Mouse (Mus musculus): ENCODE data around the gene Ckap2. TPM values are rescaled to one million over a fixed set of nuclear protein-coding genes. Genes with fewer than 3 reads are reported as not detected.

Ckap2 gene
- 24.6 and 31.2 TPM in 2 replicates for polyA plus RNA-seq (2012; rRNA removed)

DNA sequence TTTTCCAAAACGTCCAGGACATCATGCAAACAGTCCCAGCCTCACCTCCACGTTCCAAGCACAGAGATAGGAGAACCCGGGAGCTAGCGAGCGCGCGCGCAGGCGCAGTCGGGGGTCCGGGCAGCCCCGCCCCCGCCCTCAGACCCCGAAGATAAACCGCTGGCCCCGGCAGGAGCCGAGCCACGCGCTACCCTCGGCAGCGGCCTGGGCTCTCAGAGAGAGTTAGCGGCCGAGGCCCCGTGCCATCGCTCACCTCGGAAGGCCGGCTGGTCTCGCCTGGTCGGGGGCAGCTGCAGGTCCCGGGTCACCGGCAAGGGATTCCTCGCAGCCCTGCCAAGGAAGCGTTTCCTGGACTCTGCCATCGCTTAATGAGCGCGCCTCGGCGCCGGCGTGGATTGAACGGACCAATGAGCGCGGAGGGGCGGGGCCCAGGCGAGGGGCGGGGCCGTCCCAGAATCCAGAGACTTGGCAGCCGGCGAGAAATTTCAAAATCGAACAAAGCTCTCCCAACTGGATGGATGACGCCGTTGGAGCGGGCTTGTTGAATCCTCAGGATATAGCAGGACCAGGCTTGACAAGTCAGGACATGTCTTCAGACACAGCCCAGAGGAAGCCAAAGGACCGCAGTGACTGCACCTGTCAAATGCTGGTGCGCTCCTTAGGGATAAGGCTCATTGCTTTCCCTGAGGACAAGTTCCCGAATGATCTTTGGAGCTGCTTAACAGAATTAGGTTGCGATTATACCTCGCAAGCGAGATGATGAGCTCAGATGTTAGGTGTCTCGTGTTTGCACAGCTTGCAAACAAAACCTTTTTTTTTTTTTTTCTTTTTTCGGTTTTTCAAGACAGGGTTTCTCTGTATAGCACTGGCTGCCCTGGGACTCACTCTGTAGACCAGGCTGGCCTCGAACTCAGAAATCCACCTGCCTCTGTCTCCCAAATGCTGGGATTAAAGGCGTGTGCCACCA lies at the start of gene Ckap2:
TSS of gene Ckap2 (minus strand) at position 389 of the 967 bp plus-strand sequence.

DNA sequence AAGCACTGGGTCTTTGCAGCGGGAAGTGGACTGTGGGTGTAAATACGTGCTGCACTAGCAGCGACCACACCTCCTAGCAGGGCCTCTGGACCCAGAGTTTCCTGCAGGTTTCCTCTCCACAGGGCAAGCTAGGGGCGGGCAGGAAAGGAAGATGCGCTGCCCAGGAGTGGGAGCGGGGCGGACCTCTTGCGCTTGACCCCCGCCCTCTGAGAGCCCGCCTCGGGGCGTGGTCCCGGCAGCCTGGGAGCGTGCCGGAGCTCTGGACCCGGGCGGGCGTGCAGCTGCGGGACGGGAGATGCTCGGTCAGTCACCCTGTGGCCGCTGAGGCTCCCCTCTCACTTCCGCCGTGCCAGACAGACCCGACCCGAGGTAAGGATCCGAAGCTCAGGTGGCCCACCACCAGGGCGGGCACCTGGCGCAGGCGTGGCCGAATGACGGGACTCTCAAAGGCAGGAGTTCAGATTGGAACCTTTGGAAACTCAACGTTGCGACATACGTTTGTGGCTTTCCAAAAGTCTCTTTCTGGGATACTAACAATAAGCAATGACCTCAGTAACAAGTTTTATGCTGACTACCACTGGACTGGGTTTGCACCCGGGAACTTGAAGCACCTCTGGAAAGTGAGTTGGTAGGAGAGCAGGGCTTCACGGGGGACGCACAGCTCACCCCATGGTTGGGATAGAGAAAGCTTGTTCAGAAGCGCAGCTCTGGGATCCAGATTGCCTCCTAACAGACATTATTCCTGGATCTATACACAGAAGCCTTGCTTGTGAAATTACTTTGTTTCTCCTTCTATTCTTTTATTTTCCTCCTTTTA lies 41.6 kb upstream of the Ckap2 start, which contains the start of gene Thsd1:
TSS of gene Thsd1 (plus strand) at position 253 of the 817 bp plus-strand sequence.

GRCm38 (mm10) chr8:22192660-22193431 lies 7.2 kb upstream of the Ckap2 start, which contains the start of gene Vps36:
Gene Vps36, plus strand, starts transcription at chr8:22192809.

DNA sequence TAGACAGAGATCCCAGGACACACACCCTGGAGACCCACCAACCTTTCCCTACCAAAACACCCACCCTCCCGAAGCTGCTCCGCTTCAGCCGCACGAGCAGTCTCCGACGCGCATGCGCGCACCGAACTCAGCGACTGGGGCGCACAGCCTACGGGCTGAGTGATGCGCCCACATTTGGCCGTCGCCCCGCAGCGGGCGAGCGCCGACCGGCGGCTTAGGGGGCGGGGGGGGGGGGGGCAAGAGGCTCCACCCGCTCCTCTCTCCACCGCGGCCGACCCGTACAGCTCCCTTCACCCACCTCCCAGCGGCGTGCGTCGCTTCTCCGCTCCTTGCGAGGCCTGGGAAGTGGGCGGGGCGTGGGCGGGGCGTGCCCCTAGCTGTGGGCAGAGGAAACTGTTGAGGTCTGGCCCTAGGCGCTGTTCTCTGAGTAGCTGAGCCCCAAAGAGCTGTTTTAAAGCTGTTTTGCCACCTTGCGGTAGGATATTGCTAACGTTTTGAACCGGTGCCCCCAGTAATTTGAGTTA lies 19.5 kb downstream of the Ckap2 start, which contains the start of gene Nek3:
TSS of gene Nek3 (minus strand) at position 356 of the 524 bp plus-strand sequence.

DNA sequence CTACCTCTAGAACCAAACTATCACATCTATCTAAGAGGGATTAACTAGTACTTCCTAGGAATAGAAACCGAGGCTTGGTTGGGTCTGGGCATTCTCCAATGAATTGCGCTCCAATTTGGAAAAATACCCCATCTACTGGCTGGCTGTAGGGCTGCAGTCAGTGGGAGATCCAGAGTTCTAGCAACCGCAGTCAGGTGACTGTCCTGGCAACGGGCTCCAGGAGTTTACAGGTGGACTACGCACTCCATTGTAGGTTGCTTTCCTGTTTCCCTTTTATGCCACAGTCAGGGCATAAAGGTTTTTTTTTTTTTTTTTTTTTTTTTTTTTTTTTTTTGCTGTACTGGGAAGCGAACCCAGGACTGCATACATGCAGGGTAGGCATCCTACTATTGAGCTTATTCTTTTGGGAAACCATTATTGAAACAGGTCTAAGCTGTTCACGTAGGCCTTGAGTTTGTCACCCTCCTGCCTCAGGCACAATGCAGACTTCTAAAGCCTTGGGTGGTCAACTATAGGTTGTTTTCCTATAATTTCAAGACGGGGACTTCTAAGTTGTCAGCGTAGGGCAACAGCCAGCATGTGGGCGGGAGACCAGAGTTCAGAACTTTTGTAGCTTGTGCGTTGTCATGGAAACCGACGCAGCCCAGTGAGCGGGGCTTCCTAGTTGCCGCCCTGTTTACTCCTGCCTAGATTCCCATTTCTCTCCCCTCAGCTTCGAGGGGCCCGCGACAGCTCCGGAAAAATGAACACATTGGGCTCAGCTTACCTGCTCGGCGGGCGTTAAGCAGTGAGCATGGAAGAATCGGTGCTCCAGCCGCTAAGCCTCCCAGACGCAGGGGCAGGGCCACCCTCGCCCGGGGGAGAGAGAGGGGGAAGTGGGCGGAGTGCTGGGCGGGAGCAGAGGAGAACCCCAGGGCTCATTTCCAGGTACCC lies 61.1 kb downstream of the Ckap2 start, which contains the start of gene Nek5:
TSS of gene Nek5 (minus strand) at position 834 of the 933 bp plus-strand sequence.

Other genes with a start within 250 kb of the Ckap2 start
- gene Defb35, start 247.5 kb downstream of the Ckap2 start, polyA plus RNA-seq (2012; rRNA removed): not detected in 2 replicates
- not detected in 2 replicates for gene Defb13, start 239.1 kb downstream of the Ckap2 start, polyA plus RNA-seq (2012; rRNA removed)
- gene Fam90a1a, start 227.1 kb downstream of the Ckap2 start, polyA plus RNA-seq (2012; rRNA removed): not detected in 2 replicates
- gene Ccdc70, start 216.0 kb downstream of the Ckap2 start, polyA plus RNA-seq (2012; rRNA removed): not detected in 2 replicates
- gene Atp7b, start 125.5 kb downstream of the Ckap2 start, polyA plus RNA-seq (2012; rRNA removed): 2.2 TPM in 2 replicates
- 9.7 TPM in 2 replicates for gene Alg11, start 125.1 kb downstream of the Ckap2 start, polyA plus RNA-seq (2012; rRNA removed)
- 0.74 and 0.86 TPM in 2 replicates for gene Nek5, start 60.8 kb downstream of the Ckap2 start, polyA plus RNA-seq (2012; rRNA removed)
- 9.0 and 9.9 TPM in 2 replicates for gene Nek3, start 19.4 kb downstream of the Ckap2 start, polyA plus RNA-seq (2012; rRNA removed)
- 26.8 and 26.9 TPM in 2 replicates for gene Vps36, start 7.0 kb upstream of the Ckap2 start, polyA plus RNA-seq (2012; rRNA removed)
- 7.4 and 8.2 TPM in 2 replicates for gene Thsd1, start 41.5 kb upstream of the Ckap2 start, polyA plus RNA-seq (2012; rRNA removed)
- gene Tpte, start 97.6 kb upstream of the Ckap2 start, polyA plus RNA-seq (2012; rRNA removed): not detected in 2 replicates
- 6.0 and 6.4 TPM in 2 replicates for gene Slc25a15, start 212.8 kb upstream of the Ckap2 start, polyA plus RNA-seq (2012; rRNA removed)
- 18.6 and 19.0 TPM in 2 replicates for gene Mrps31, start 225.5 kb upstream of the Ckap2 start, polyA plus RNA-seq (2012; rRNA removed)